Mouse (Mus musculus) thymus, adult 18-20 months (tissue): ENCODE data around the gene Duxf3.
"Not testable (repeated sequence)": the region's sequence is repeated elsewhere in the genome, so short reads cannot be mapped to it uniquely, and the experiment has no call there.

Source experiments
- DNase-seq, 2 experiments: peaks; one replicate each; pipeline ENCODE4 v3.0.0; 2022; ENCODE audit warnings: mixed read lengths in 2 of 2

Duxf3 gene

GRCm38 (mm10) chr10:58232641-58232969 is at the start of gene Duxf3:
Duxf3 (minus strand) TSS chr10:58232675.
- peak in 1 of 2 experiments; percentile 36 for DNase-seq

GRCm38 (mm10) chr10:58282238-58282637 is 49.8 kb upstream of the Duxf3 start:
- DNase-seq = no peak

- DNase-seq = no peak
Measured at GRCm38 (mm10) chr10:58258466-58258865, 26.0 kb upstream of the Duxf3 start.

- no peak for DNase-seq
Measured at GRCm38 (mm10) chr10:58255954-58256353, 23.5 kb upstream of the Duxf3 start.

- peak; percentile 91 to 92 for DNase-seq
Measured at GRCm38 (mm10) chr10:58255213-58255892, 22.9 kb upstream of the Duxf3 start, which contains the start of gene Gcc2. Gcc2 (plus strand) TSS chr10:58255497.

GRCm38 (mm10) chr10:58254635-58255175 is 22.2 kb upstream of the Duxf3 start:
- DNase-seq = no peak

GRCm38 (mm10) chr10:58249535-58249934 is 17.1 kb upstream of the Duxf3 start:
- DNase-seq = no peak

GRCm38 (mm10) chr10:58238984-58239740 is 6.7 kb upstream of the Duxf3 start:
- DNase-seq = peak; percentile 50 to 59

GRCm38 (mm10) chr10:58236613-58237012 is 4.1 kb upstream of the Duxf3 start, which contains the start of gene Gm4981:
Gm4981 (minus strand) TSS chr10:58236701.
- no peak for DNase-seq

- peak in 1 of 2 experiments; percentile 26 for DNase-seq
Measured at GRCm38 (mm10) chr10:58234985-58235384, 2.5 kb upstream of the Duxf3 start.

GRCm38 (mm10) chr10:58233740-58234121 is 1.3 kb upstream of the Duxf3 start:
- not testable (repeated sequence) for DNase-seq

- DNase-seq = peak in 1 of 2 experiments; percentile 41
Measured at GRCm38 (mm10) chr10:58233054-58233739, 722 bp upstream of the Duxf3 start.

- DNase-seq = peak; percentile 76 to 78
Measured at GRCm38 (mm10) chr10:58231779-58232640, 465 bp downstream of the Duxf3 start.

GRCm38 (mm10) chr10:58231088-58231487 is 1.4 kb downstream of the Duxf3 start:
- DNase-seq = peak in 1 of 2 experiments; percentile 54

- not testable (repeated sequence) for DNase-seq
Measured at GRCm38 (mm10) chr10:58230021-58230420, 2.5 kb downstream of the Duxf3 start.

- peak; percentile 39 to 41 for DNase-seq
Measured at GRCm38 (mm10) chr10:58227798-58228197, 4.7 kb downstream of the Duxf3 start.

GRCm38 (mm10) chr10:58226357-58226756 is 6.1 kb downstream of the Duxf3 start:
- DNase-seq = not testable (repeated sequence)

GRCm38 (mm10) chr10:58224827-58225785 is 7.4 kb downstream of the Duxf3 start, which contains the start of gene AW822073:
AW822073 (minus strand) TSS chr10:58224930.
- peak; percentile 47 to 54 for DNase-seq

- DNase-seq = peak; percentile 71 to 74
Measured at GRCm38 (mm10) chr10:58223972-58224805, 8.3 kb downstream of the Duxf3 start.

GRCm38 (mm10) chr10:58223161-58223560 is 9.3 kb downstream of the Duxf3 start:
- not testable (repeated sequence) for DNase-seq
